Mouse (Mus musculus): ENCODE measurements around the gene Dhps.
"Not testable (repeated sequence)": the region's sequence is repeated elsewhere in the genome, so short reads cannot be mapped to it uniquely, and the experiment has no call there.

Gene Dhps

GRCm38 (mm10) chr8:85096196-85096595 is 24.6 kb downstream of the Dhps start:
- no peak for DNase-seq (ENCODE audit: low read depth)

GRCm38 (mm10) chr8:85096850-85097249 is 25.3 kb downstream of the Dhps start:
- DNase-seq (ENCODE audit: low read depth): no peak

DNA sequence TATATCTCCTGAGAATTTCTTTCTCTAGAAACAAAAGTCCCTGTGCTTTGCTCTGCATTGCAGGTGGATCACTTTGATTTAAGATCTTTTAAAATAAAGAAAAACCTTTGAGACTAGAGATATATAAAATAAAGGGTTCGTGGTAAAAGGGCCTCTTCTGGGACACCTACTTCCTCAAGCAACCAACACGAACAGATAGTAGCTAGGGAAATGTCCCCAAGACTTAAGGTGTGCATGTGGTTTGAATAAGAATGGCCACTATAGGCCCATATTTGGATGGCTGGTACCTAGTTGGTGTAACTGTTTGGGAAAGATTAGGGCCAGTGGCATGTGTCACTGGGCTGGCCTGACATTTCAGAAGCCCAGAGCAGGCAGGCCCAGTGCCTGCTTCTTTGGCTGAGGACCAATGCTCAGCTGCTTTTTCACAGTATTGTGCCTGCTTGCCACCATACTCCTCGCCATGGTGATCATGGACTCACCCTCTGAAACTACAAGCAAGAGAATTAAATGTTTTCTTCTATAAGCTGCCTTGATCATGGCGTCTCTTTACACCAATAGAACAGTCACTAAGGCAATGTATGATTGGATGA is 28.6 kb downstream of the Dhps start:
- DNase-seq (ENCODE audit: low read depth): no peak

DNA sequence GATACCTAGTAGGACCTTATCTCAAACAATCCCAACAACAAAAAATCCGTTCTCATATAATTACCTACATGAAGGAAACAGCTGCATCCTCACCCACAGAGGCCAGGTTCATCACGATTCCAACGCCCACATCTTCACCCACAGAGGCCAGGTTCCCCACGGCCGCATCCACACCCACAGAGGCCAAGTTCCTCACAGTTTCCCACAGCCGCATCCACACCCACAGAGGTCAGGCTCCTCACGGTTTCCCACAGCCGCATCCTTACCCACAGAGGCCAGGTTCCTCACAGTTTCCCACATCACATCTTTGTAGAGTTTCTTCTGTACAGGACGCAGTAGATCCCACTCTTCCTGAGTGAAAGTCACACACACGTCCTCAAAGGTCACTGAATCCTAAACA is 41.7 kb downstream of the Dhps start:
- DNase-seq (ENCODE audit: low read depth): no peak

GRCm38 (mm10) chr8:85115501-85115900 is 43.9 kb downstream of the Dhps start:
- no peak for DNase-seq (ENCODE audit: low read depth)

DNA sequence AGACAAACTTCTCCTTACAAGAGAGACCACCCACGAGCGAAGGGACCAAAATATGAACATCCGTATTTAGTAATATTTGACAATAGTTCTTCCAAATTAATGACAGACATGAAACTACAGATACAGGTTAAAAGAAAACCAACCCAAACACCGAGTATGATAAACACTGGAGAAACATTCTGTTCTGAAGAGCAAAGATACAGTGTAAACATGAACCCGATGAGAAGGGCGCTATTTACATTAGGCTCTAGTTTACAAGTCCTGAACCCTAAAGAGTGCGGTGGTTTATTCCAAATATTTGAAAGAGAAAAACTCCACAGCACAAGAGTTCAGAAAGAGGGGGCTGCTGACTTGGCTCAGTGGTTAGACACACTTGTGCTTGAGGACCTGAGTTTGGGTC is 45.4 kb downstream of the Dhps start:
- no peak for DNase-seq (ENCODE audit: low read depth)

GRCm38 (mm10) chr8:85119052-85119981 is 47.8 kb downstream of the Dhps start:
- DNase-seq (ENCODE audit: low read depth): peak; percentile 46

- not testable (repeated sequence) for DNase-seq (ENCODE audit: low read depth)
These were observed 48.7 kb downstream of the Dhps start for GRCm38 (mm10) chr8:85120251-85120650.

DNA sequence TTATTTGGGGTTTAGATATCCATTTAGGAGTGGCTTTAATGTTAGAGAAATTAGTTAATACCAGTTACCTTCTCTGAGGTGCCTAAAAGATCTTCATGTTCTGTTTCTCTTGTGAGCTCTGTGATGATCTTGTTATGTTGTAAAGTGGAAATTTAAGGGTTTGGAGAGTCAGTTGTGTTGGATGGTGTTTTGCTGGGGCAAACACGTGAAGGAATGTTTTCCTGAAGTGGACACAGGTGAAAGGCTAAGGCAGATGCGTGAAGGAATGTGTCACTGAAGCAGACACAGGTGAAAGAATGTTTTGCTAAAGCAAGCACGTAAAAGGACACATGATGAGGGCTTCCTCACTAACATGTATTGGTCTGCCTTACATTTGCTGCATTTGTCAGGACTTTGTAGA is 51.4 kb downstream of the Dhps start, which contains the start of gene Zfp791:
Gene Zfp791 (minus strand): TSS at position 101 of the 400 bp plus-strand sequence.
- no peak for DNase-seq (ENCODE audit: low read depth)

GRCm38 (mm10) chr8:85123691-85124090 is 52.1 kb downstream of the Dhps start:
- DNase-seq (ENCODE audit: low read depth): no peak
